Mouse (Mus musculus) E14TG2a.4 (cell line): ENCODE results near the gene Lpp.

Experiments
- H3K27me3 ChIP-seq: 2 replicates; pipeline ENCODE4 v1.6.1; 2014; ENCODE audit warnings: low read length, control low read depth; ENCODE audit not compliant: insufficient read depth
- H3K36me3 ChIP-seq: 2 replicates; pipeline ENCODE4 v1.6.1; 2014; ENCODE audit warnings: low read length, control low read depth; ENCODE audit not compliant: insufficient read depth
- H3K4me1 ChIP-seq: replicated peaks from 2 replicates; pipeline ENCODE4 v1.6.1; 2014; ENCODE audit warnings: low read depth, low read length, control low read depth
- H3K4me3 ChIP-seq: replicated peaks from 2 replicates; pipeline ENCODE4 v1.5.1; 2014; ENCODE audit warnings: mild to moderate bottlenecking, low read length
- H3K9me3 ChIP-seq: 2 replicates; pipeline ENCODE4 v1.6.1; 2014; ENCODE audit warnings: low read length, control low read depth
- CTCF ChIP-seq: conservative IDR thresholded peaks from 2 replicates; pipeline ENCODE4 v1.5.1; 2014; ENCODE audit warnings: low read length
- NANOG ChIP-seq: IDR thresholded peaks from 2 replicates; pipeline ENCODE4 v1.6.1; 2014; ENCODE audit warnings: borderline replicate concordance, low read length, mixed read lengths
- POU5F1 ChIP-seq: IDR thresholded peaks from 2 replicates; pipeline ENCODE4 v1.6.1; 2014; ENCODE audit warnings: low read length, borderline replicate concordance

The Lpp gene

GRCm38 (mm10) chr16:24978226-24978625 is 584.9 kb downstream of the Lpp start:
- TF ChIP-seq CTCF (no peak), NANOG (no peak), POU5F1 (no peak)
- no peaks in the 10 kb centered on the region for H3K4me1 ChIP-seq
- H3K27me3 ChIP-seq: no peaks in the 10 kb centered on the region
- no peak overlapping the region for H3K4me3 ChIP-seq
- H3K36me3 ChIP-seq: no peaks in the 10 kb centered on the region
- no peaks in the 10 kb centered on the region for H3K9me3 ChIP-seq

GRCm38 (mm10) chr16:24979391-24979790 is 586.1 kb downstream of the Lpp start:
- TF ChIP-seq POU5F1 (no peak), NANOG (no peak)
- Histone ChIP-seq H3K9me3 (no peaks in the 10 kb centered on the region), H3K27me3 (no peaks in the 10 kb centered on the region), H3K4me1 (no peaks in the 10 kb centered on the region), H3K4me3 (no peak overlapping the region), H3K36me3 (no peaks in the 10 kb centered on the region)

- no peak overlapping the region for H3K4me3 ChIP-seq
- TF ChIP-seq CTCF (no peak), POU5F1 (no peak), NANOG (no peak)
- no peaks in the 10 kb centered on the region for H3K27me3 ChIP-seq
- no peaks in the 10 kb centered on the region for H3K4me1 ChIP-seq
- H3K9me3 ChIP-seq: no peaks in the 10 kb centered on the region
- no peaks in the 10 kb centered on the region for H3K36me3 ChIP-seq
Measured at GRCm38 (mm10) chr16:24982828-24983227, 589.5 kb downstream of the Lpp start.

GRCm38 (mm10) chr16:24990331-24990730 is 597.0 kb downstream of the Lpp start:
- H3K4me1 ChIP-seq: no peaks in the 10 kb centered on the region
- no peak overlapping the region for H3K4me3 ChIP-seq
- no peaks in the 10 kb centered on the region for H3K36me3 ChIP-seq
- no peaks in the 10 kb centered on the region for H3K9me3 ChIP-seq
- TF ChIP-seq NANOG (no peak), CTCF (no peak), POU5F1 (no peak)
- no peaks in the 10 kb centered on the region for H3K27me3 ChIP-seq

GRCm38 (mm10) chr16:24991059-24991541 is 597.8 kb downstream of the Lpp start:
- Histone ChIP-seq H3K36me3 (no peaks in the 10 kb centered on the region), H3K4me1 (no peaks in the 10 kb centered on the region), H3K4me3 (no peak overlapping the region), H3K9me3 (no peaks in the 10 kb centered on the region), H3K27me3 (no peaks in the 10 kb centered on the region)
- TF ChIP-seq CTCF (no peak), POU5F1 (no peak), NANOG (no peak)

- TF ChIP-seq CTCF (no peak), POU5F1 (no peak)
- Histone ChIP-seq H3K4me3 (no peak overlapping the region), H3K36me3 (no peaks in the 10 kb centered on the region), H3K9me3 (no peaks in the 10 kb centered on the region), H3K4me1 (no peaks in the 10 kb centered on the region), H3K27me3 (no peaks in the 10 kb centered on the region)
Measured at GRCm38 (mm10) chr16:24991995-24992394, 598.7 kb downstream of the Lpp start.

GRCm38 (mm10) chr16:24992494-24992893 is 599.2 kb downstream of the Lpp start:
- TF ChIP-seq POU5F1: no peak
- TF ChIP-seq NANOG: no peak
- no peak for TF ChIP-seq CTCF
- no peaks in the 10 kb centered on the region for H3K9me3 ChIP-seq
- H3K4me1 ChIP-seq: no peaks in the 10 kb centered on the region

GRCm38 (mm10) chr16:25010980-25011877 is 617.9 kb downstream of the Lpp start:
- H3K9me3 ChIP-seq: no peaks in the 10 kb centered on the region
- TF ChIP-seq NANOG: no peak
- TF ChIP-seq CTCF: no peak
- no peak for TF ChIP-seq POU5F1

More at GRCm38 (mm10) chr16:24992494-24992893, 599.2 kb downstream of the Lpp start:
- H3K4me3 ChIP-seq: no peak overlapping the region
- no peaks in the 10 kb centered on the region for H3K27me3 ChIP-seq
- H3K36me3 ChIP-seq: no peaks in the 10 kb centered on the region

GRCm38 (mm10) chr16:25012938-25013337 is 619.6 kb downstream of the Lpp start:
- Histone ChIP-seq H3K4me1 (peaks cover 11% of the 10 kb centered on the region), H3K27me3 (no peaks in the 10 kb centered on the region), H3K4me3 (no peak overlapping the region), H3K36me3 (no peaks in the 10 kb centered on the region), H3K9me3 (no peaks in the 10 kb centered on the region)
- TF ChIP-seq POU5F1: no peak
- TF ChIP-seq NANOG: no peak
- TF ChIP-seq CTCF: no peak

More at GRCm38 (mm10) chr16:25010980-25011877, 617.9 kb downstream of the Lpp start:
- no peaks in the 10 kb centered on the region for H3K36me3 ChIP-seq
- H3K4me1 ChIP-seq: peaks cover 4% of the 10 kb centered on the region
- H3K27me3 ChIP-seq: no peaks in the 10 kb centered on the region
- no peak overlapping the region for H3K4me3 ChIP-seq
